Comparison of ENCODE assay signal across 24 mouse cellular contexts in genomic region chr1:135553615-135554014, GRCm38 (mm10). TPM values are rescaled to one million over a fixed set of nuclear protein-coding genes. Genes with fewer than 3 reads are reported as not detected.
DNase-seq lines count a peak whose midpoint lies in the region; ATAC-seq lines count a peak whose summit lies in the region.
"Had no signal": no experiment of that assay in that cellular context is flagged by ENCODE, and none has a peak within 500 bp of the region (broad histone marks: within the 10 kb centered on the region; RNA-seq: fewer than 3 reads in every experiment).

No protein-coding gene starts in this region.

- 17% methylated on average over 4 of the region's 4 CpGs for WGBS in forebrain, embryonic 10.5 days
- 23% methylated on average over 4 of the region's 4 CpGs for WGBS in forebrain, embryonic 11.5 days
- WGBS in kidney, embryonic 15.5 days: 42% methylated on average over 4 of the region's 4 CpGs
- 67% methylated on average over 4 of the region's 4 CpGs for WGBS in limb, embryonic 10.5 days

- no peak overlapping the region for H3K9ac ChIP-seq in forebrain, embryonic 11.5 days (ENCODE audit: low read length)
- no peak overlapping the region for H3K9ac ChIP-seq in kidney, embryonic 15.5 days
- H3K9ac ChIP-seq: embryonic facial prominence, embryonic 15.5 days; heart, embryonic 13.5 days; liver, embryonic 15.5 days; lung, embryonic 14.5 days; neural tube, embryonic 12.5 days had no signal

- peaks cover 84% of the 10 kb centered on the region for H3K4me1 ChIP-seq in forebrain, embryonic 10.5 days
- H3K4me1 ChIP-seq in forebrain, embryonic 11.5 days (replicated peaks; ENCODE audit: control insufficient read depth, insufficient read depth, low read length): peaks cover 21% of the 10 kb centered on the region
- H3K4me1 ChIP-seq in kidney, embryonic 15.5 days: peaks cover 70% of the 10 kb centered on the region
- H3K4me1 ChIP-seq in limb, embryonic 10.5 days: peaks cover 63% of the 10 kb centered on the region
- H3K4me1 ChIP-seq: liver, embryonic 15.5 days had no signal

- H3K36me3 ChIP-seq in forebrain, embryonic 10.5 days (replicated peaks): no peaks in the 10 kb centered on the region
- no peaks in the 10 kb centered on the region for H3K36me3 ChIP-seq in forebrain, embryonic 11.5 days (ENCODE audit: control insufficient read depth, insufficient read depth, low read length)
- no peaks in the 10 kb centered on the region for H3K36me3 ChIP-seq in kidney, embryonic 15.5 days
- H3K36me3 ChIP-seq in limb, embryonic 10.5 days: peaks cover 6% of the 10 kb centered on the region; the same call in 1 of the 2 replicates
- H3K36me3 ChIP-seq: embryonic facial prominence, embryonic 15.5 days; heart, embryonic 13.5 days; liver, embryonic 15.5 days; neural tube, embryonic 12.5 days had no signal

- H3K9me3 ChIP-seq in forebrain, embryonic 10.5 days: no peaks in the 10 kb centered on the region
- no peaks in the 10 kb centered on the region for H3K9me3 ChIP-seq in forebrain, embryonic 11.5 days (ENCODE audit: control insufficient read depth, low read length)
- no peaks in the 10 kb centered on the region for H3K9me3 ChIP-seq in kidney, embryonic 15.5 days (replicated peaks)
- H3K9me3 ChIP-seq in limb, embryonic 10.5 days (replicated peaks): no peaks in the 10 kb centered on the region
- H3K9me3 ChIP-seq: embryonic facial prominence, embryonic 15.5 days; heart, embryonic 13.5 days; liver, embryonic 15.5 days; neural tube, embryonic 12.5 days had no signal

- DNase-seq in forebrain, embryonic 10.5 days (ENCODE audit: extremely low spot score, low spot score): no peak
- DNase-seq in forebrain, embryonic 11.5 days (ENCODE audit: low spot score): no peak
- DNase-seq in kidney, postnatal 25 days: no peak
- peak; percentile 89 for DNase-seq in ES-CJ7 (ENCODE audit: low read depth, low spot score)
- no peak for DNase-seq in limb, embryonic 10.5 days (ENCODE audit: low spot score)
- DNase-seq in cerebellum, postnatal 25 days: no peak
- DNase-seq: adrenal gland, postnatal 10 days; cerebellum, adult 8-10 months; gastrocnemius, postnatal 10 days; heart, postnatal 10 days; kidney, adult 8-10 months; kidney, postnatal 10 days; layer of hippocampus, adult 9-11 months; lung, embryonic 14.5 days; lung, postnatal 14 days; midbrain, embryonic 14.5 days; thymus, postnatal 4 days had no signal

- no peak overlapping the region for H3K4me2 ChIP-seq in forebrain, embryonic 11.5 days (ENCODE audit: low read depth, low read length, severe bottlenecking)
- no peak overlapping the region for H3K4me2 ChIP-seq in kidney, embryonic 15.5 days
- H3K4me2 ChIP-seq: embryonic facial prominence, embryonic 15.5 days; heart, embryonic 13.5 days; liver, embryonic 15.5 days; lung, embryonic 14.5 days; neural tube, embryonic 12.5 days had no signal

- H3K27me3 ChIP-seq in forebrain, embryonic 10.5 days (ENCODE audit: poor library complexity, severe bottlenecking): peaks cover 15% of the 10 kb centered on the region; the same call in 1 of the 2 replicates
- no peaks in the 10 kb centered on the region for H3K27me3 ChIP-seq in forebrain, embryonic 11.5 days (ENCODE audit: control insufficient read depth, insufficient read depth, low read length)
- H3K27me3 ChIP-seq in kidney, embryonic 15.5 days: no peaks in the 10 kb centered on the region
- H3K27me3 ChIP-seq in limb, embryonic 10.5 days (ENCODE audit: low read depth, poor library complexity, severe bottlenecking): no peaks in the 10 kb centered on the region
- H3K27me3 ChIP-seq: embryonic facial prominence, embryonic 15.5 days; heart, embryonic 13.5 days; liver, embryonic 15.5 days; megakaryocyte, embryonic 14.5 days; neural tube, embryonic 12.5 days had no signal

- peak overlapping the region; percentile 70 for H3K27ac ChIP-seq in forebrain, embryonic 10.5 days
- H3K27ac ChIP-seq in forebrain, embryonic 11.5 days (ENCODE audit: low read depth, low read length): no peak overlapping the region
- 0 out of 2 replicates have a peak overlapping the region, but pooled peaks have one; percentile 23 for H3K27ac ChIP-seq in kidney, embryonic 15.5 days
- peak overlapping the region; percentile 76 for H3K27ac ChIP-seq in limb, embryonic 10.5 days
- H3K27ac ChIP-seq: embryonic facial prominence, embryonic 15.5 days; heart, embryonic 13.5 days; liver, embryonic 15.5 days; neural tube, embryonic 12.5 days had no signal

- ATAC-seq in forebrain, embryonic 11.5 days (replicated peaks; ENCODE audit: low FRiP score): no peak
- ATAC-seq in kidney, embryonic 15.5 days (replicated peaks; ENCODE audit: low FRiP score): no peak
- ATAC-seq: intestine, embryonic 16.5 days had no signal

- H3K4me3 ChIP-seq in forebrain, embryonic 10.5 days: no peak overlapping the region
- H3K4me3 ChIP-seq in forebrain, embryonic 11.5 days (ENCODE audit: low read depth, low read length): no peak overlapping the region
- H3K4me3 ChIP-seq in kidney, embryonic 15.5 days (replicated peaks): no peak overlapping the region
- H3K4me3 ChIP-seq in limb, embryonic 10.5 days: no peak overlapping the region
- H3K4me3 ChIP-seq: embryonic facial prominence, embryonic 15.5 days; heart, embryonic 13.5 days; liver, embryonic 15.5 days; megakaryocyte, embryonic 14.5 days; neural tube, embryonic 12.5 days had no signal

RNA-seq across cellular contexts. Expression of gene Nav1, which starts 53.5 kb away (rescaled TPM):
- polyA plus RNA-seq in forebrain, embryonic 10.5 days (2016; fragmentation: Nextera tagmentation; extraction: Ambion mirVana): 25.3 and 28.4 TPM in 2 replicates
- polyA plus RNA-seq in forebrain, embryonic 11.5 days (2014; fragmentation: Nextera tagmentation; extraction: Ambion mirVana): 23.4 and 26.9 TPM in 2 replicates
- polyA plus RNA-seq in kidney, embryonic 15.5 days (2015; fragmentation: Nextera tagmentation; extraction: Ambion mirVana): 16.4 and 16.6 TPM in 2 replicates
- 16.1 and 18.3 TPM in 2 replicates for polyA plus RNA-seq in limb, embryonic 10.5 days (2016; fragmentation: Nextera tagmentation; extraction: Ambion mirVana)
